Mouse (Mus musculus): ENCODE measurements around the gene Copz1.

DNA sequence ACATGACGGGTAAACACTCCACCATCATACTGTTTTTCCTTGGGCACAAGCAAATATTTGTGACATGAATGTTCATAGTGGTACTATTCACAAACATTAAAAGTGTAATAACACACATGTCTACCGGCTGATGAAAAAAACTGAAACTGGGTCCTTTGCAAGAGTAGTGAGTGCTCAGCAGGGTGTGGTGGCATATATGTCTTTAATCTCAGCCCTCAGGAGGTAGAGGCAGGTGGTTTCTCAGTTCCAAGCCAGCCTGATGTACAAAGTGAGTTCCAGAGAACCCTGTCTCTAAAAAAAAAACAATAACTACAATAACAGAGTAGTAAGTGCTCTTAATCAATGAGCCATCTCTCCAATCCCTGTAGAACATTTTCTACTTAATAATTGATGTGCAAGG is 7.7 kb upstream of the Copz1 start:
- no peak for TF ChIP-seq POLR2A (IDR thresholded peaks at IDR 0.05; ENCODE audit: borderline replicate concordance, low read depth, low read length)
- TF ChIP-seq CTCF (IDR thresholded peaks at IDR 0.05; ENCODE audit: low read depth, low read length), result no peak

All from bone marrow macrophage, adult 2 months (primary cell).